Mouse (Mus musculus) lung, adult 2 months (tissue): ENCODE results near the gene Rad51c.

Source experiments
- CTCF ChIP-seq: fragments of 200-500 bp; IDR thresholded peaks from 2 replicates; pipeline ENCODE4 v1.5.1; 2011; ENCODE audit warnings: mild to moderate bottlenecking, low read length, control low read depth; ENCODE audit not compliant: insufficient read depth
- POLR2A ChIP-seq: fragments of 200-500 bp; IDR thresholded peaks from 2 replicates; pipeline ENCODE4 v1.6.1; 2011; ENCODE audit warnings: low read depth, mild to moderate bottlenecking, control low read depth, low read length, borderline replicate concordance; ENCODE audit errors: extremely low read depth

DNA sequence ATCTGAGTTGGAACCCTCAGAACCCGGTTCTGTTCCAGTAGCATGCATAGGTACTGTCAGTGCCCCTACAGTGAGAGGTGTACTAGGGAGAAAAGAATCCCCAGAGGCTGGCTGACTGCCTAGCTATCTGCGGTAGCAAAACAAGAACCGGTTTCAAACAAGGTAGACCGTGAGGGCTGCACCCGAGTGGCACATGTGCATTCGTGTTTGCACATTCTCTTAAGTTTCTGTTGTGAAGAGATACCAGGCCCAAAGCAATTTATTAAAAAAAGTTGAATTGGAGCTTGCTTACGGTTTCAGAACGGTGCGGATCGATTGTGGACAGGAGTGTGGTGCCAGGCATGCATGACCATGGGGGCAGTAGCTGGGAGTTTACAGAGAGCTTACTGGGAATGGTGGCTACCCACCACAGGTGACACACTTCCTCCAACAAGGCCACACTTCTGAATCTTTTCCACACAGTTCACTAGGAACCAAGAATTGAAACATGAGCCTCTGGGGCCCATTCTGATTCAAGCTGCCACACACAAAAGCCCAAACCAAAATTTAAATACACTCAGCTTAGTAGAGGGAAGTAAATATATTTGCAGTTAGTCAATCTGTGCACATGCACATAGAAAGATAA is 35.2 kb upstream of the Rad51c start:
- TF ChIP-seq POLR2A (no peak), CTCF (no peak)
